Mouse (Mus musculus) erythroblast, embryonic 14.5 days (primary cell): Measurements from ENCODE around the gene Gm5615.

Source experiments
- GATA1 ChIP-seq: IDR thresholded peaks from 2 replicates; pipeline ENCODE4 v1.6.1; 2012; ENCODE audit warnings: low read length, inconsistent platforms, mixed read lengths
- TAL1 ChIP-seq: IDR thresholded peaks from 3 replicates; pipeline ENCODE4 v1.6.1; 2012; ENCODE audit warnings: low read length, inconsistent platforms, mixed read lengths

- no peak for TF ChIP-seq GATA1
- no peak for TF ChIP-seq TAL1
Observed at GRCm38 (mm10) chr9:36494501-36495220, 47.1 kb downstream of the Gm5615 start.
